Mouse (Mus musculus) embryonic facial prominence, embryonic 10.5 days (tissue): ENCODE data around the gene Wdr90. TPM values are rescaled to one million over a fixed set of nuclear protein-coding genes. Genes with fewer than 3 reads are reported as not detected.

Experiments used
- DNase-seq: peaks from one replicate; pipeline ENCODE4 v3.0.0-alpha.2; 2017; ENCODE audit warnings: low spot score
- H3K27ac ChIP-seq: fragments of 300-500 bp; sonication (generic); replicated peaks from 2 replicates; pipeline ENCODE4 v1.5.1; 2016; ENCODE audit warnings: mild to moderate bottlenecking
- H3K27me3 ChIP-seq: fragments of 300-500 bp; sonication (generic); replicated peaks from 2 replicates; pipeline ENCODE4 v1.6.1; 2016; ENCODE audit warnings: low read depth, mild to moderate bottlenecking; ENCODE audit not compliant: poor library complexity, severe bottlenecking
- H3K36me3 ChIP-seq: fragments of 300-500 bp; sonication (generic); replicated peaks from 2 replicates; pipeline ENCODE4 v1.6.1; 2016; ENCODE audit warnings: mild to moderate bottlenecking, moderate library complexity
- H3K4me1 ChIP-seq: fragments of 300-500 bp; sonication (generic); 2 replicates; pipeline ENCODE4 v1.6.1; 2016
- H3K4me3 ChIP-seq: fragments of 300-500 bp; sonication (generic); 2 replicates; pipeline ENCODE4 v1.5.1; 2016; ENCODE audit warnings: mild to moderate bottlenecking, moderate library complexity
- H3K9me3 ChIP-seq: fragments of 300-500 bp; sonication (generic); 2 replicates; pipeline ENCODE4 v1.6.1; 2016; ENCODE audit warnings: mild to moderate bottlenecking
- WGBS: fragments of 180-500 bp; shearing (Covaris S2); methylation state at CpG from one replicate; pipeline ENCODE4 v1.1.7; 2016; 5-methylcytosine and 5-hydroxymethylcytosine counted together
- polyA plus RNA-seq: library from polyadenylated mRNA; unstranded; fragments of >200 nt; fragmentation: Nextera tagmentation; extraction: Ambion mirVana; gene quantifications from 2 replicates; pipeline ENCODE4 v1.2.1, GENCODE M21; 2016

Gene Wdr90
- polyA plus RNA-seq, 1 experiment from 2014 or later, result 53.8 TPM

DNA sequence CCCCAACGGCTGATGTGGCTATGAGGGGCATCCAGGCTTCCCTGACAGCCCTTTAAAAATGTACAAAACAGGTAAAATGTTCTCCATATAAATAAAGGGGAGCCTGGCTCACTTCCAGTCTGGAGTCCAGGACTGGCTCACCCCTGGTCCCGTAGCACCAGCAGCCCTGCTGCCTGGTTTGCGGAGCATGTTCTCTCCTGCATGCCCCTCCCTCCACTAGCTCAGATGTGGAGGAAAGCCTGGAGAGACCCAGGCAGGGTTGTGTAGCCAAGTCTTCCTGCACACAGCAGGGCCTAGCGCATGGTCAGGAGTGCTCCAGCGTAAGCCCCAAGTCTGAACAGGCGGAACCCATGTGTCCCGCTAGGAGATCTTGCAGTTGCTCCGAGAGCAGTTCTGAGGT, 22.0 kb upstream of the Wdr90 start:
- H3K4me1 ChIP-seq, result peaks cover 78% of the 10 kb centered on the region
- no peaks in the 10 kb centered on the region for H3K9me3 ChIP-seq
- H3K4me3 ChIP-seq, result no peak overlapping the region
- no peaks in the 10 kb centered on the region for H3K27me3 ChIP-seq
- peaks cover 70% of the 10 kb centered on the region for H3K36me3 ChIP-seq
- no peak for DNase-seq
- H3K27ac ChIP-seq, result peak overlapping the region; percentile 89
- 85% methylated on average over 8 of the region's 8 CpGs for WGBS

DNA sequence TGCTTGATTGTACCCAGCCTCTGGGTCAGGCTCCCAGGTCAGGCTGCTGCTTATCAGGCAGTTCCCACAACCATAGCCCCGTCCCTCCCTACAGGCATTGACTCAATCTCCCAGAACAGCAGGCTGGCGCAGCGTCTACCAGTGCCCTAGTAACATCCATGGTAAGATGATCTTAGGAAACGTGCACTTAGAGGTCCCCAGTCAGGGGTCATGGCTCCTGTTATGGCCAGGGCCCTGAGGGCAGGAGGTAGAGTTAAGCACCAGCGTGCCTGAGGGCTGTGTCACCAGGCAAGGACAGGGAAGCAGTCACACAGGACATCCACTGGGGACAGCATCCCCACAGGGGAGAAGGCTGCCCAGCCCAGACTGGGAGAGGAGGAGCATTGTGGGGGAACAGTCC, 21.0 kb upstream of the Wdr90 start:
- DNase-seq, result peak; percentile 49
- Histone ChIP-seq H3K4me1 (peaks cover 87% of the 10 kb centered on the region), H3K4me3 (0 out of 2 replicates have a peak overlapping the region, but pooled peaks have one; percentile 4), H3K27me3 (no peaks in the 10 kb centered on the region), H3K36me3 (peaks cover 70% of the 10 kb centered on the region), H3K9me3 (no peaks in the 10 kb centered on the region), H3K27ac (peak overlapping the region; percentile 89)
- WGBS, result 15% methylated on average over 5 of the region's 5 CpGs

- Histone ChIP-seq H3K4me3 (peak overlapping the region; percentile 36), H3K36me3 (peaks cover 69% of the 10 kb centered on the region), H3K27me3 (no peaks in the 10 kb centered on the region), H3K4me1 (peaks cover 93% of the 10 kb centered on the region), H3K9me3 (no peaks in the 10 kb centered on the region), H3K27ac (peak overlapping the region; percentile 89)
- WGBS, result 10% methylated on average over 4 of the region's 4 CpGs
- peak; percentile 66 for DNase-seq
Measured at GRCm38 (mm10) chr17:25881691-25882090, 20.4 kb upstream of the Wdr90 start.

DNA sequence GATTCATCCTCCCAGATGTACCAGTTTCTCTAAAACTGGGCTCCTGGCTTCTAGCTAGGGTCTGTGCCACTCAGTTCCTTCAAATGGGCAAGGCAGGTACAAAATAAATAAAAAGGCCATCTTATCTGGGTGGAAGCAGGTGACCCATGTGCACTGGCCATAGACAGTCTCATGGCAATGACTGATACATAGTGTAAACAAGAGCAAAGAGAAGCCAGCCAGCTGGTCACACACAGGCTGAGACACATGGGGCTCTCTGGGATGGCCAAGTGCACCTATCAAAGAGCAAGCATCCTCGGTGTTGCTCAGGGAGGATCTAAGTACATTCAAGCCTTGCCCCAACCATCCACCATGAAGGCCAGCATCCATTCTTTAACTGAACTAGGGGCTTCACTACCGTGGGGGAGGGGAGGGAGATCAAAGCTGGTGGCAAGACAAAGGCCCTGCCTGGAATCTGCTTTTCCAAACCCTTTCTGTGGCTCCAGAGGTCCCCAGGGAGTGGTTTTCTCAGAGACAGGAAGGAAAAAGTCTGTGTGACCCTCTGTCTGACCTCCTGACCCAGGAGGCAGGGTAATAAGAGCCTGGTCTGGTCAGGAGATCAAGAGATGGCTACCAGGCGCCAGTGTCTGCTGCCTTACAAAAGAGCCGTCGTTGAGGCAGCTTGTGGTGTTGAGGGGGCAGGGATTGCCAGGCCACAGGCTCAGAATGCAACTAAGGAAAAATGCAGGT, 19.8 kb upstream of the Wdr90 start:
- DNase-seq, result peak; percentile 79
- WGBS, result 2% methylated on average over 5 of the region's 5 CpGs
- H3K27me3 ChIP-seq, result no peaks in the 10 kb centered on the region
- H3K27ac ChIP-seq, result peak overlapping the region; percentile 89
- peaks cover 67% of the 10 kb centered on the region for H3K36me3 ChIP-seq
- H3K4me1 ChIP-seq, result peaks cover 99% of the 10 kb centered on the region
- no peaks in the 10 kb centered on the region for H3K9me3 ChIP-seq
- peak overlapping the region; percentile 36 for H3K4me3 ChIP-seq

GRCm38 (mm10) chr17:25880196-25880910, 19.1 kb upstream of the Wdr90 start, which contains the start of gene Wfikkn1:
Wfikkn1 (minus strand) TSS chr17:25880858.
- peak within 1 kb of the TSS; percentile 36 for H3K4me3 ChIP-seq
- H3K36me3 ChIP-seq, result peaks cover 65% of the 10 kb centered on the region
- no peaks in the 10 kb centered on the region for H3K9me3 ChIP-seq
- no peaks in the 10 kb centered on the region for H3K27me3 ChIP-seq
- peak within 1 kb of the TSS; percentile 89 for H3K27ac ChIP-seq
- WGBS, result 23% methylated on average over 5 of the region's 5 CpGs
- H3K4me1 ChIP-seq, result peaks cover 97% of the 10 kb centered on the region
- peak; percentile 58 for DNase-seq

- H3K36me3 ChIP-seq, result peaks cover 59% of the 10 kb centered on the region
- H3K9me3 ChIP-seq, result no peaks in the 10 kb centered on the region
- no peaks in the 10 kb centered on the region for H3K27me3 ChIP-seq
- DNase-seq, result no peak
- H3K4me3 ChIP-seq, result peak overlapping the region; percentile 36
- H3K4me1 ChIP-seq, result peaks cover 91% of the 10 kb centered on the region
- H3K27ac ChIP-seq, result peak overlapping the region; percentile 89
- 71% methylated on average over 8 of the region's 8 CpGs for WGBS
Measured at GRCm38 (mm10) chr17:25879750-25880149, 18.4 kb upstream of the Wdr90 start.

DNA sequence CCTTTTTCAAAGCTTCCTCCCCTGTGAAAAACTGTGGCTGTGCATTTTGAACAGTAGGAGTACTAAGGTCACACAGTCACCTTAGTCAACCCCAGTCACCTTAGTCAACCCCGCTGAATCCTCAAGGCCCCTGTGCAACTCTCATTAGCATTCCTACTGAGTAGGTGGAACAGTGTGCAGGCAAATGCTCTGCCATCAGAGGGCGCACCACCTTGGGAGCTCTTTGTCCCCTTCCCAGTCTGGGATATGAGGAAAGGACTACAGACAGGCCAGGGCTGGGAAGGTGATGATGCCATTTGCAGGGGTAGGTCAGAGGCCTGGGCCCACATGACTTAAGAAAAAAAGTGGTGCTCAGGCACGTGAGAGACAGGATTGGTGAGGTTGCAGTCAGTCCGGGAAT, 18.0 kb upstream of the Wdr90 start:
- Histone ChIP-seq H3K36me3 (peaks cover 54% of the 10 kb centered on the region), H3K27me3 (no peaks in the 10 kb centered on the region), H3K4me1 (peaks cover 88% of the 10 kb centered on the region), H3K4me3 (peak overlapping the region; percentile 36), H3K9me3 (no peaks in the 10 kb centered on the region), H3K27ac (peak overlapping the region; percentile 89)
- 49% methylated on average over 4 of the region's 4 CpGs for WGBS
- peak; percentile 54 for DNase-seq

DNA sequence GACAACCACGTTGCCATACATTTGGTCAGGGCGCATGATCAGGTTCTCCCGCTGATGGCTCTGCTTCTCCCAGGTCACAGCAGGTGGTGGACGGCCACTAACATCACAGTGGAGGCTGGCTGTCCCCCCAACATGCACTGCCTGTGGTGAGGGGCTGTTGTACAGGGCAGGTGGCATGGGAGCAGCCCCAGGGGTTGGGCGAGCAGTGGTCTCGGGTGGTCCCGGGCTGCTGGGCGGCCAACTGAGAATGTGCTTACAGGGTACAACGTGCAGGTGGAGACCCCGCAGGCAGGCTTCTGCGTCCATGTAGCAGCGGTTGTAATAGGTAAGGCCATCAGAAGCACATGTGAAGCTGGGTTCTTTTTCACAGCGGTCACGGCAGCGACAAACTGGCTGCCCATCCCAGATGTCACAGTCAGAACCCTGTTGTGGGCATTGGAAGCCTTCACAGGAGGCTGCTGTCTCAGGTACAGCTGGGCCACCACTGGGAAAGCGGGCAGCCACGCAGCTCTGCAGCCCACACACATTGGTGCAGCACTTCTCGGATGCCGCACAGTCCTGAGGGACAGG, 17.4 kb upstream of the Wdr90 start:
- WGBS, result 89% methylated on average over 19 of the region's 19 CpGs
- no peak for DNase-seq
- Histone ChIP-seq H3K36me3 (peaks cover 49% of the 10 kb centered on the region), H3K9me3 (no peaks in the 10 kb centered on the region), H3K4me1 (peaks cover 88% of the 10 kb centered on the region), H3K27ac (peak overlapping the region; percentile 89), H3K4me3 (peak overlapping the region; percentile 36), H3K27me3 (no peaks in the 10 kb centered on the region)

- 94% methylated on average over 32 of the region's 32 CpGs for WGBS
Measured at GRCm38 (mm10) chr17:25877741-25878610, 16.7 kb upstream of the Wdr90 start.

GRCm38 (mm10) chr17:25877025-25877424, 15.7 kb upstream of the Wdr90 start:
- peaks cover 32% of the 10 kb centered on the region for H3K36me3 ChIP-seq
- H3K27ac ChIP-seq, result no peak overlapping the region
- H3K9me3 ChIP-seq, result no peaks in the 10 kb centered on the region
- no peaks in the 10 kb centered on the region for H3K27me3 ChIP-seq
- H3K4me1 ChIP-seq, result peaks cover 80% of the 10 kb centered on the region
- DNase-seq, result no peak
- WGBS, result 89% methylated on average over 3 of the region's 3 CpGs
- H3K4me3 ChIP-seq, result peak overlapping the region; percentile 73

More at GRCm38 (mm10) chr17:25877741-25878610, 16.7 kb upstream of the Wdr90 start:
- Histone ChIP-seq H3K4me1 (peaks cover 85% of the 10 kb centered on the region), H3K4me3 (no peak overlapping the region), H3K36me3 (peaks cover 41% of the 10 kb centered on the region), H3K27me3 (no peaks in the 10 kb centered on the region), H3K9me3 (no peaks in the 10 kb centered on the region), H3K27ac (no peak overlapping the region)
- no peak for DNase-seq

DNA sequence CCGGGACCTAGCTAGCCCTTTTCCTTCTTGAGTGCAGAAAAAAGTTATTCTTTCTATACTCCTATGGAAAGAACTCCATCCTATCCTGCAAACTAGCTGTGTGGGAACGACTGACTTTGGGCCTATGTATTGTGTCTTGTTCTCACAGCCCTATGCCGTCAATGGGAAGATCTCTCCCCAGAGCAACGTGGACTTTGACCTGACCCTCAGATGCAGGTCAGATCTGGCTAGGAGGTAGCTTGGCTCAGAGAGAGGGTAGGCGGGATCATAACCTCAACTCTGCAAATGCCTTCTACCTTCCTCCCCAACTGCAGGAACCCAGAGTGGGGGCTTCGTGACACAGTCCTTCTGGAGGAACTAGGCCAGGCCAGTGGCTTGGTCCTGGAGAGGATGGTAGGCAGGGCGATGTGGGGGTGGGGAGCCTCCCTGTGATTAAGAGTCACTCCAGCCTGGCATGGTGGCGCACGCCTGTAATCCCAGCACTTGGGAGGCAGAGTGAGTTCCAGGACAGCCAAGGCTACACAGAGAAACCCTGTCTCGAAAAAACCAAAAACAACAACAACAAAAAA, 15.1 kb upstream of the Wdr90 start:
- 48% methylated on average over 10 of the region's 10 CpGs for WGBS
- Histone ChIP-seq H3K27me3 (no peaks in the 10 kb centered on the region), H3K27ac (peak overlapping the region; percentile 91), H3K36me3 (peaks cover 32% of the 10 kb centered on the region), H3K9me3 (no peaks in the 10 kb centered on the region), H3K4me1 (peaks cover 74% of the 10 kb centered on the region), H3K4me3 (peak overlapping the region; percentile 73)
- DNase-seq, result no peak
